Mouse (Mus musculus): Measurements from ENCODE around the gene Slc2a2.

- TF ChIP-seq CTCF (IDR thresholded peaks at IDR 0.05; ENCODE audit: low read depth, low read length) (no peak), TAL1 (conservative IDR thresholded peaks at IDR 0.05; ENCODE audit: low read depth, low read length) (no peak), GATA2 (IDR thresholded peaks at IDR 0.05; ENCODE audit: borderline replicate concordance, low read depth, low read length) (no peak), GATA1 (IDR thresholded peaks at IDR 0.05; ENCODE audit: borderline replicate concordance, low read length) (no peak)
These were observed 43.0 kb upstream of the Slc2a2 start for GRCm38 (mm10) chr3:28654740-28655139.
